Mouse (Mus musculus) neural tube, embryonic 13.5 days (tissue): ENCODE results near the gene Vat1. TPM values are rescaled to one million over a fixed set of nuclear protein-coding genes. Genes with fewer than 3 reads are reported as not detected.

Source experiments
- ATAC-seq: fragments of 200-750 bp; cut with Nextera tagmentation; 2 replicates; pipeline ENCODE4 v1.8.0; 2017; ENCODE audit warnings: low read depth, mild to moderate bottlenecking, moderate TSS enrichment, moderate library complexity
- H3K27ac ChIP-seq: fragments of 300-500 bp; sonication (generic); replicated peaks from 2 replicates; pipeline ENCODE4 v1.5.1; 2015; ENCODE audit warnings: moderate library complexity, mild to moderate bottlenecking, inconsistent platforms
- H3K27me3 ChIP-seq: fragments of 300-500 bp; sonication (generic); 2 replicates; pipeline ENCODE4 v1.6.1; 2015; ENCODE audit warnings: mild to moderate bottlenecking, inconsistent platforms
- H3K36me3 ChIP-seq: fragments of 300-500 bp; sonication (generic); 2 replicates; pipeline ENCODE4 v1.6.1; 2015; ENCODE audit warnings: mild to moderate bottlenecking, inconsistent platforms
- H3K4me1 ChIP-seq: fragments of 300-500 bp; sonication (generic); replicated peaks from 2 replicates; pipeline ENCODE4 v1.6.1; 2015; ENCODE audit warnings: inconsistent platforms
- H3K4me2 ChIP-seq: fragments of 300-500 bp; sonication (generic); 2 replicates; pipeline ENCODE4 v1.6.1; 2015; ENCODE audit warnings: inconsistent platforms, mild to moderate bottlenecking, moderate library complexity
- H3K4me3 ChIP-seq: fragments of 300-500 bp; sonication (generic); 2 replicates; pipeline ENCODE4 v1.5.1; 2015; ENCODE audit warnings: mild to moderate bottlenecking, inconsistent platforms
- H3K9ac ChIP-seq: fragments of 300-500 bp; sonication (generic); 2 replicates; pipeline ENCODE4 v1.6.1; 2015; ENCODE audit warnings: moderate library complexity, mild to moderate bottlenecking, inconsistent platforms
- H3K9me3 ChIP-seq: fragments of 300-500 bp; sonication (generic); 2 replicates; pipeline ENCODE4 v1.6.1; 2016; ENCODE audit warnings: inconsistent platforms
- WGBS: fragments of 180-500 bp; shearing (Covaris S2); methylation state at CpG from one replicate; pipeline ENCODE4 v1.1.7; 2015; 5-methylcytosine and 5-hydroxymethylcytosine counted together
- polyA plus RNA-seq: library from polyadenylated mRNA; unstranded; fragments of >200 nt; fragmentation: Nextera tagmentation; extraction: Ambion mirVana; gene quantifications from 2 replicates; pipeline ENCODE4 v1.2.1, GENCODE M21; 2015

The Vat1 gene
- polyA plus RNA-seq, result 72.6 and 75.8 TPM in 2 replicates

DNA sequence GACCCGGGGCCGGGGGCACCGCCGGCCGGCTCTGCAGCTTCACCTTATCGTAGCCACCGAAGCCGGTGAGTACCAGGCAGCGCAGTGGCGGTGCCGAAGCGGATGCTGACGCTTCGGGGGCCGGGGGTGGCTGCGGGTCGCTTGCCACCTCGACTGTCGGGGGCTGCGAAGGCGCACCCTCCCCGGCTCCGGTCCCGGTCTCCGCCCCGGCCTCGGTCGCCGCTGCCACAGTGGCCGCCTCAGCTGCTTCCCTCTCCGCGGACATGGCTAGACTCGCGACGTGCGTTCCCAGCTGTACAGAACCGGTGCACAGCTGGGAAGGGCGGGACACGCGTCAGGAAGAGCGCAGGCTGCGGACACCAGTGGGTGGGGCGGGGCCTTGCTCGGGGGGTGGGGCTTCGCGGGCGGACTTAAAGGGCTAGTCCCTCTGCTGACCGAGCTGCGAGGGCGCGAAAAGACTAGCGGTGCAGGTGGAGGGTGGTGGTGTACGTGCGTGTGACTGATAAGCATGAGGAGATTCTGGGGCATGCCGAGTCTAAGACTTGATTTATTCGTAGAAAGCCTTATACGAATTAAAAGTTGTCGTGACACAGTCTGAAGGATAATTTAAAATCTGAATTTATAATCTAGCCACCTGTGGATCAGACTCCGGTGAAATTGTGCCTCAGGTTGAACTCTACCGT lies at the start of gene Vat1:
Vat1 (minus strand) TSS at position 362 of the 683 bp plus-strand sequence.
- H3K27me3 ChIP-seq, result no peaks in the 10 kb centered on the region
- peak within 1 kb of the TSS; percentile 93 for H3K27ac ChIP-seq
- peak; percentile 72 for ATAC-seq
- H3K9me3 ChIP-seq, result no peaks in the 10 kb centered on the region
- peak within 1 kb of the TSS; percentile 93 for H3K9ac ChIP-seq
- WGBS, result under 1% methylated on average over 58 of the region's 60 CpGs
- H3K4me1 ChIP-seq, result peaks cover 71% of the 10 kb centered on the region
- peak within 1 kb of the TSS; percentile 86 for H3K4me2 ChIP-seq
- peaks cover 22% of the 10 kb centered on the region for H3K36me3 ChIP-seq
- H3K4me3 ChIP-seq, result peak within 1 kb of the TSS; percentile 99

DNA sequence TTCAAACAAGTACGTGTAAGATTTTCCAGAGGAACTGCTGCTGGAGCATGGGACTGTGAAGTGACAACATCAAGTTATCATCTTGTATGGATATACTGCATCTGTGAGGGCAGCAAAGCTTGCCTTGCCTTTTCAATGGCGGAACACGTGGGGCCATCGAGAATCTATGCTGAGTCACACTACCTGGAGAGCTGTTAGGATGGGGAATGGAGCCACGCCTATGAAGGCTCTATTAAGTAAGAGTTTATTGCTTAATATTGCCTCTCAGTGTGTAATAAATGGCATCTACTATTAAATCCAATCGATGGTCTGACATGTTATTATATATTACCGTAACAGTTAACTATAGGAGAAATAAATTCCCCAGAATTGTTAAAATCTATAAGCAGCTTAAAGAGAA lies 41.1 kb upstream of the Vat1 start:
- H3K36me3 ChIP-seq, result no peaks in the 10 kb centered on the region
- WGBS, result 92% methylated on average over 7 of the region's 7 CpGs
- H3K9ac ChIP-seq, result no peak overlapping the region

GRCm38 (mm10) chr11:101506269-101506780 lies 40.3 kb upstream of the Vat1 start:
- H3K27ac ChIP-seq, result no peak overlapping the region
- WGBS, result 83% methylated on average over 5 of the region's 5 CpGs
- H3K9me3 ChIP-seq, result no peaks in the 10 kb centered on the region
- no peaks in the 10 kb centered on the region for H3K36me3 ChIP-seq
- H3K9ac ChIP-seq, result no peak overlapping the region
- H3K4me3 ChIP-seq, result no peak overlapping the region
- ATAC-seq, result no peak
- no peaks in the 10 kb centered on the region for H3K4me1 ChIP-seq
- H3K27me3 ChIP-seq, result no peaks in the 10 kb centered on the region
- H3K4me2 ChIP-seq, result no peak overlapping the region

More for the DNA sequence above, 41.1 kb upstream of the Vat1 start:
- ATAC-seq, result no peak
- H3K27me3 ChIP-seq, result no peaks in the 10 kb centered on the region
- H3K4me1 ChIP-seq, result no peaks in the 10 kb centered on the region
- no peak overlapping the region for H3K4me2 ChIP-seq
- no peaks in the 10 kb centered on the region for H3K9me3 ChIP-seq
- H3K4me3 ChIP-seq, result no peak overlapping the region
- no peak overlapping the region for H3K27ac ChIP-seq

- no peak overlapping the region for H3K9ac ChIP-seq
- H3K27ac ChIP-seq, result no peak overlapping the region
- WGBS, result 66% methylated on average over 6 of the region's 6 CpGs
- no peak for ATAC-seq
- H3K36me3 ChIP-seq, result no peaks in the 10 kb centered on the region
- no peak overlapping the region for H3K4me2 ChIP-seq
- no peaks in the 10 kb centered on the region for H3K9me3 ChIP-seq
- peaks cover 12% of the 10 kb centered on the region for H3K4me1 ChIP-seq
- H3K4me3 ChIP-seq, result no peak overlapping the region
- H3K27me3 ChIP-seq, result no peaks in the 10 kb centered on the region
Observed at GRCm38 (mm10) chr11:101486126-101486525, 20.1 kb upstream of the Vat1 start.

- no peak for ATAC-seq
- H3K4me3 ChIP-seq, result no peak overlapping the region
- WGBS, result 53% methylated on average over 6 of the region's 6 CpGs
- no peaks in the 10 kb centered on the region for H3K9me3 ChIP-seq
- no peak overlapping the region for H3K4me2 ChIP-seq
- no peaks in the 10 kb centered on the region for H3K36me3 ChIP-seq
- peak overlapping the region; percentile 67 for H3K27ac ChIP-seq
- H3K27me3 ChIP-seq, result no peaks in the 10 kb centered on the region
- H3K9ac ChIP-seq, result 0 out of 2 replicates have a peak overlapping the region, but pooled peaks have one; percentile 9
- H3K4me1 ChIP-seq, result peaks cover 12% of the 10 kb centered on the region
Observed at GRCm38 (mm10) chr11:101485509-101486028, 19.5 kb upstream of the Vat1 start.

GRCm38 (mm10) chr11:101484814-101485213 lies 18.8 kb upstream of the Vat1 start:
- WGBS, result 84% methylated on average over 7 of the region's 7 CpGs
- Histone ChIP-seq H3K9ac (no peak overlapping the region), H3K4me3 (no peak overlapping the region), H3K4me1 (peaks cover 17% of the 10 kb centered on the region), H3K9me3 (no peaks in the 10 kb centered on the region), H3K27ac (no peak overlapping the region), H3K27me3 (no peaks in the 10 kb centered on the region), H3K36me3 (no peaks in the 10 kb centered on the region), H3K4me2 (no peak overlapping the region)
- no peak for ATAC-seq

DNA sequence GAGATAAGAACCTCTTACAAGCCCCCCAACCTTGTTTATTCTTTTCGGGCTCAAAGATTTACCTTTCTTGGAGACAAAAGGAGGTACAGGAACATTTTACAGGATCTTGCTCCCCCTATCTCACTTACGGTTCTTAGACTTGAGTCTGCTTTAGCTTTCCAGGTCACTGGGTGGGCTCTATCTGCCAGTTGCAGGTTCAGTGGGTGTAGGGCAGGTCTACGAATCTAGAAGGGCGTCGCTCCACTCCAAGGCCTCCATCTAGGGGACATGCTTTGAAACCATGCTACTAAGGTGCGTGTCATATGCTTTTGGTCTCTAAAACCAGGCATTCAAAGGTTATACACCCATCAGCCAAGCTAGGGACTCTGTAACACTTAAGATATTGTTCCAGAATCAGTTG lies 18.2 kb upstream of the Vat1 start:
- no peak for ATAC-seq
- Histone ChIP-seq H3K4me3 (no peak overlapping the region), H3K27me3 (no peaks in the 10 kb centered on the region), H3K9ac (no peak overlapping the region), H3K4me1 (peaks cover 23% of the 10 kb centered on the region), H3K36me3 (no peaks in the 10 kb centered on the region), H3K9me3 (no peaks in the 10 kb centered on the region), H3K27ac (peak overlapping the region; percentile 59), H3K4me2 (no peak overlapping the region)
- 71% methylated on average over 6 of the region's 6 CpGs for WGBS

DNA sequence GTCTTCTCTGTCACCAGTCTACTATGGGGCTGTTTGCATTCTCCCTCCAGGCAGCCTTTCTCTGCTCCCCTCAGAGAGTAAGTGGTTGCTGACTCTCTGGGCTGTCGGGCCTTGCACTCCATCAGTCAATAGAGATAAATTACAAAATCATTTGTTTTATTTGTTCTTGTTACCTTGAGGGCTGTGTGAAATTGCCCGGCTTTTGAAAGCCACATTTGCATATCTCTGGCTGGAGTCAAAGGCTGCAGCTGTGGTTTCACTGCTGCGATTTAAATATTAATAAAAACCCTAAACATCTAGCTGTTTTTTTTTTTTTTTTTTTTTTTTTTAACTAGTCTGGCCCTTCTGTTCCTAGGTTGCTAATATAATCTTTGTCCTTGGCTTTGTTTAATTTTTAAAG lies 17.8 kb upstream of the Vat1 start:
- Histone ChIP-seq H3K27me3 (no peaks in the 10 kb centered on the region), H3K9me3 (no peaks in the 10 kb centered on the region), H3K4me3 (no peak overlapping the region), H3K4me1 (peaks cover 27% of the 10 kb centered on the region), H3K36me3 (no peaks in the 10 kb centered on the region), H3K9ac (no peak overlapping the region), H3K4me2 (no peak overlapping the region), H3K27ac (peak overlapping the region; percentile 59)
- WGBS, result 10% methylated on average over 3 of the region's 3 CpGs
- no peak for ATAC-seq

DNA sequence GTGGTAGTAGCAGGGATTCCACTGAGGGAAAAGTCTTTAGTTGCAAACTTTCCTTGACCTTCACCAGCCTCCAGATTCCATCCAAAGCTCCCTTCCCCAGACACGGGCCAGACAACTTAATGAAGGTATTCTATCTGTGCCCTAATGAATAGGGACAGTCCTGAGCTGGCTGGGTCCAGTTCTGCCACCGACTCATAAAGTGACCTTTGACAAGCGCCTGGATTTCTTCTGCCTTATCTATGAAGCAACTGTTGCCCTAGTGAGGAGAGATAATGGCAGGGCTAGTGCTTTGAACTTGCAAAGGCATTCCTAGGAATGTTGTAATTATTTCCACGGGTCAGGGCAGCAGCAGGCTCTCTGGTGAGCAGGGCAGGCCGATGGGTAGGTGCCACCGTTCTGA lies 14.9 kb upstream of the Vat1 start:
- Histone ChIP-seq H3K36me3 (no peaks in the 10 kb centered on the region), H3K4me3 (no peak overlapping the region), H3K9me3 (no peaks in the 10 kb centered on the region), H3K27ac (no peak overlapping the region), H3K9ac (no peak overlapping the region), H3K4me2 (no peak overlapping the region), H3K27me3 (no peaks in the 10 kb centered on the region), H3K4me1 (peaks cover 38% of the 10 kb centered on the region)
- WGBS, result 71% methylated on average over 6 of the region's 6 CpGs
- no peak for ATAC-seq

- no peaks in the 10 kb centered on the region for H3K27me3 ChIP-seq
- WGBS, result 4% methylated on average over 18 of the region's 18 CpGs
- H3K4me1 ChIP-seq, result peaks cover 40% of the 10 kb centered on the region
- peak overlapping the region; percentile 45 for H3K4me2 ChIP-seq
- H3K4me3 ChIP-seq, result peak overlapping the region; percentile 17
- peak; percentile 19; the same call in 1 of the 2 replicates for ATAC-seq
- no peaks in the 10 kb centered on the region for H3K36me3 ChIP-seq
- H3K27ac ChIP-seq, result peak overlapping the region; percentile 90
- peak overlapping the region; percentile 50 for H3K9ac ChIP-seq
- no peaks in the 10 kb centered on the region for H3K9me3 ChIP-seq
Observed at GRCm38 (mm10) chr11:101479171-101479635, 13.2 kb upstream of the Vat1 start.

- 13% methylated on average over 10 of the region's 10 CpGs for WGBS
- Histone ChIP-seq H3K4me2 (no peak overlapping the region), H3K36me3 (no peaks in the 10 kb centered on the region), H3K27me3 (no peaks in the 10 kb centered on the region), H3K4me1 (peaks cover 38% of the 10 kb centered on the region), H3K9me3 (no peaks in the 10 kb centered on the region), H3K9ac (no peak overlapping the region), H3K4me3 (no peak overlapping the region), H3K27ac (peak overlapping the region; percentile 90)
- peak; percentile 79 for ATAC-seq
Observed at GRCm38 (mm10) chr11:101477552-101478211, 11.7 kb upstream of the Vat1 start.

- no peaks in the 10 kb centered on the region for H3K9me3 ChIP-seq
- H3K4me2 ChIP-seq, result no peak overlapping the region
- no peaks in the 10 kb centered on the region for H3K36me3 ChIP-seq
- peak overlapping the region; percentile 90 for H3K27ac ChIP-seq
- H3K4me3 ChIP-seq, result no peak overlapping the region
- ATAC-seq, result peak; percentile 54
- WGBS, result 7% methylated on average over 4 of the region's 4 CpGs
- peaks cover 43% of the 10 kb centered on the region for H3K4me1 ChIP-seq
- H3K27me3 ChIP-seq, result no peaks in the 10 kb centered on the region
- no peak overlapping the region for H3K9ac ChIP-seq
Observed at GRCm38 (mm10) chr11:101477194-101477551, 11.1 kb upstream of the Vat1 start.
